Mouse (Mus musculus): Measurements from ENCODE around the gene Mob1a. TPM values are rescaled to one million over a fixed set of nuclear protein-coding genes. Genes with fewer than 3 reads are reported as not detected.

The Mob1a gene
- total and polyA plus RNA-seq, 3 experiments, result 57.0 to 120 (median 74.7) TPM

DNA sequence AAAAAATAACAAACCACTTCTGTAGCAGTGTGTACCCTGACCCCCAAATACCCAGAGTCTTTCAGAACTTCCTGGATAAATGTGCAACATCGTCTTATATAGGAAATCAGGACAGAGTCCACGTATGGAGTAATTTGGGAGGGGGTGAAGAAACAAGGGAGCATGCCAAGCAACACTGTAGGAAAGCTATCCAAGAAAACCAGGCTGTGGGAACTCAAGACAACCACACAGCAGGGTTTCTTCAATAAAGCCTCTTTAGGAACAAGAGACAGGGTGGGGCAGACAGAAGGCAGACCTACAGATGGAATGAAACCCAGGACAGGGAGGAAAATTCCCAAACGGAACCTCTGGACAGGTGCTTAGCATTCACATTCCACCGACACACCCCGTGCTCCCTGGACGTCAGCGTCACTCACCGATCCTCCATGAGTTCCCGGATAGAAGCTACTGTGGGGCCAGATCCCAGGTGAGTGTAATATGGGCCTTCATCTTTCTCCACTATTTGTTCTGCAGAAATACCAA, 59.8 kb downstream of the Mob1a start:
- Histone ChIP-seq H3K9ac (ENCODE audit: control insufficient read depth, low read depth, low read length, poor library complexity, severe bottlenecking) (no peak overlapping the region), H3K27ac (ENCODE audit: control insufficient read depth, low read depth, low read length) (no peak overlapping the region), H3K79me2 (ENCODE audit: control insufficient read depth, insufficient read depth, low read length, poor library complexity) (peaks cover 6% of the 10 kb centered on the region), H3K4me3 (ENCODE audit: control insufficient read depth in 1 of 2, insufficient read depth in 1 of 2, low read depth in 2 of 2, low read length in 2 of 2) (no peak overlapping the region), H3K36me3 (ENCODE audit: control insufficient read depth in 1 of 2, insufficient read depth in 2 of 2, low read length in 2 of 2) (peaks cover 0 to 16% of the 10 kb centered on the region in 2 experiments; a peak in 2 of 4 replicates), H3K4me1 (ENCODE audit: control insufficient read depth in 1 of 2, insufficient read depth in 2 of 2, low read length in 2 of 2) (peaks cover 0 to 4% of the 10 kb centered on the region in 2 experiments; a peak in 2 of 4 replicates), H3K27me3 (ENCODE audit: control insufficient read depth in 1 of 2, insufficient read depth in 2 of 2, low read length in 2 of 2) (no peaks in the 10 kb centered on the region), H3K9me3 (replicated peaks; ENCODE audit: insufficient read depth, low read length) (no peaks in the 10 kb centered on the region)
- no peak for DNase-seq (ENCODE audit: low read depth, low spot score)
- TF ChIP-seq RCOR1 (IDR thresholded peaks at IDR 0.05; ENCODE audit: low read depth, low read length), result no peak

DNA sequence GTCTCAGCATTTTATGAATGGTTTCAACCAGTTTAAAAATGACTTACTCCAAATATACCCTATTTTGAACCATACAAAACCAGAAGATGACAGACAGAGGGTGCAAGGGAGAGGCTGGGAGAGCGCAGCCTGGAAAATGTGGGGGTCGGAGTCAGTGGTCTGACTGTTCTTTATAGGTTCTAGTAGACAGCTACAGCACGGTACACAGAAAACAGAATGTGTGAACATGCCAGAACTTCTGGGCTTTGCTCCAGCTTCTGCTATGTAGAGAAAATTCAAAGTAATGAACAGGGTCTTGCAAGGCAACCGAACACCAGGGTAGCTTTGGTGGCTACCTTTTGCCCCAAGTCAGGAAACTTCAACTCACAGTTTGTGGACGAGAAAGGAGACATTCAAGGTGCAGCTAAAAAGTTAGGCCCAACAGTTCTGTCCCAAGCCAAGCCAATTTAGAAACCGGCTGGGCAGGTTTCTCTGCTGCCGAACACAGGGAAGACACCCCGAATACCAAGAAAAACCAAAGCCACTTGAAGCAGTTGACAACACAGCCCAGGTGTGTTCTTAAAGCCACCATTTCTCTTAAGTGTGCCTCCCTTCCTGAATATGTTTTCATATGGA, 66.5 kb downstream of the Mob1a start:
- H3K9me3 ChIP-seq (replicated peaks; ENCODE audit: insufficient read depth, low read length), result no peaks in the 10 kb centered on the region
- no peaks in the 10 kb centered on the region for H3K27me3 ChIP-seq (ENCODE audit: control insufficient read depth in 1 of 2, insufficient read depth in 2 of 2, low read length in 2 of 2)
- H3K36me3 ChIP-seq (ENCODE audit: control insufficient read depth in 1 of 2, insufficient read depth in 2 of 2, low read length in 2 of 2), result peaks cover 0 to 22% of the 10 kb centered on the region in 2 experiments; a peak in 2 of 4 replicates
- no peaks in the 10 kb centered on the region for H3K4me1 ChIP-seq (ENCODE audit: control insufficient read depth in 1 of 2, insufficient read depth in 2 of 2, low read length in 2 of 2)
- no peak overlapping the region for H3K4me3 ChIP-seq (ENCODE audit: control insufficient read depth in 1 of 2, insufficient read depth in 1 of 2, low read depth in 2 of 2, low read length in 2 of 2)
- peaks cover 7% of the 10 kb centered on the region for H3K79me2 ChIP-seq (ENCODE audit: control insufficient read depth, insufficient read depth, low read length, poor library complexity)
- H3K9ac ChIP-seq (ENCODE audit: control insufficient read depth, low read depth, low read length, poor library complexity, severe bottlenecking), result no peak overlapping the region
- H3K27ac ChIP-seq (ENCODE audit: control insufficient read depth, low read depth, low read length), result no peak overlapping the region
- no peak for DNase-seq (ENCODE audit: low read depth, low spot score)
- TF ChIP-seq ZNF384 (IDR thresholded peaks at IDR 0.05; ENCODE audit: low read depth, low read length), result no peak
- TF ChIP-seq TAL1 (IDR thresholded peaks at IDR 0.05; ENCODE audit: low read length), result no peak
- TF ChIP-seq EP300 (IDR thresholded peaks at IDR 0.05; ENCODE audit: low read depth in 1 of 2, low read length in 2 of 2), result no peak
- TF ChIP-seq USF1 (IDR thresholded peaks at IDR 0.05; ENCODE audit: low read depth, low read length), result no peak
- TF ChIP-seq KAT2A (conservative IDR thresholded peaks at IDR 0.05; ENCODE audit: low read depth, low read length), result no peak
- TF ChIP-seq GATA1 (IDR thresholded peaks at IDR 0.05; ENCODE audit: low read depth, low read length), result no peak
- TF ChIP-seq MEF2A (IDR thresholded peaks at IDR 0.05; ENCODE audit: extremely low read depth, insufficient replicate concordance, low read depth, low read length, poor library complexity, severe bottlenecking), result no peak
- no peak for TF ChIP-seq MXI1 (IDR thresholded peaks at IDR 0.05; ENCODE audit: low read depth, low read length)
- TF ChIP-seq JUND (IDR thresholded peaks at IDR 0.05; ENCODE audit: low read depth, low read length), result no peak
- no peak for TF ChIP-seq E2F4 (IDR thresholded peaks at IDR 0.05; ENCODE audit: borderline replicate concordance, low read depth, low read length)
- no peak for TF ChIP-seq RCOR1 (IDR thresholded peaks at IDR 0.05; ENCODE audit: low read depth, low read length)

Other genes with a start within 250 kb of the Mob1a start
- gene Pcgf1, start 248.1 kb upstream of the Mob1a start, total RNA-seq (2012; rRNA removed), result 18.2 and 19.2 TPM in 2 replicates
- gene Pcgf1, start 248.1 kb upstream of the Mob1a start, polyA plus RNA-seq (2012; ENCODE audit: insufficient read depth in 1 of 2, insufficient read length in 2 of 2, low read depth in 1 of 2, low replicate concordance in 2 of 2, missing spikeins in 1 of 2), result 10 to 100 TPM in 1 of 2 experiments, not detected in 1; 25.2 TPM
- 0.23 and 0.58 TPM in 2 replicates for gene Lbx2, start 239.6 kb upstream of the Mob1a start, total RNA-seq (2012; rRNA removed)
- under 1 TPM in 1 of 2 experiments, not detected in 1; 0.85 TPM for gene Lbx2, start 239.6 kb upstream of the Mob1a start, polyA plus RNA-seq (2012; ENCODE audit: insufficient read depth in 1 of 2, insufficient read length in 2 of 2, low read depth in 1 of 2, low replicate concordance in 2 of 2, missing spikeins in 1 of 2)
- gene Ccdc142, start 224.4 kb upstream of the Mob1a start, total RNA-seq (2012; rRNA removed), result 3.2 and 5.1 TPM in 2 replicates
- gene Ccdc142, start 224.4 kb upstream of the Mob1a start, polyA plus RNA-seq (2012; ENCODE audit: insufficient read depth in 1 of 2, insufficient read length in 2 of 2, low read depth in 1 of 2, low replicate concordance in 2 of 2, missing spikeins in 1 of 2), result 1 to 10 TPM in 1 of 2 experiments, not detected in 1; 2.2 TPM
- 2.2 and 2.5 TPM in 2 replicates for gene Gm42688, start 224.4 kb upstream of the Mob1a start, total RNA-seq (2012; rRNA removed)
- gene Gm42688, start 224.4 kb upstream of the Mob1a start, polyA plus RNA-seq (2012; ENCODE audit: insufficient read depth in 1 of 2, insufficient read length in 2 of 2, low read depth in 1 of 2, low replicate concordance in 2 of 2, missing spikeins in 1 of 2), result 1 to 10 TPM in 1 of 2 experiments, not detected in 1; 4.8 TPM
- gene Mrpl53, start 217.0 kb upstream of the Mob1a start, total RNA-seq (2012; rRNA removed), result 91.3 and 93.7 TPM in 2 replicates
- gene Mrpl53, start 217.0 kb upstream of the Mob1a start, polyA plus RNA-seq (2012; ENCODE audit: insufficient read depth in 1 of 2, insufficient read length in 2 of 2, low read depth in 1 of 2, low replicate concordance in 2 of 2, missing spikeins in 1 of 2), result 10 to 100 TPM in 1 of 2 experiments, not detected in 1; 63.8 TPM
- gene Mogs, start 210.5 kb upstream of the Mob1a start, total RNA-seq (2012; rRNA removed), result 167 and 209 TPM in 2 replicates
- 100 to 1,000 TPM in 1 of 2 experiments, not detected in 1; 150 TPM for gene Mogs, start 210.5 kb upstream of the Mob1a start, polyA plus RNA-seq (2012; ENCODE audit: insufficient read depth in 1 of 2, insufficient read length in 2 of 2, low read depth in 1 of 2, low replicate concordance in 2 of 2, missing spikeins in 1 of 2)
- gene Wbp1, start 204.5 kb upstream of the Mob1a start, total RNA-seq (2012; rRNA removed), result 35.0 and 42.4 TPM in 2 replicates
- 10 to 100 TPM in 1 of 2 experiments, not detected in 1; 72.8 TPM for gene Wbp1, start 204.5 kb upstream of the Mob1a start, polyA plus RNA-seq (2012; ENCODE audit: insufficient read depth in 1 of 2, insufficient read length in 2 of 2, low read depth in 1 of 2, low replicate concordance in 2 of 2, missing spikeins in 1 of 2)
- gene Ino80b, start 200.6 kb upstream of the Mob1a start, total RNA-seq (2012; rRNA removed), result 25.8 and 30.6 TPM in 2 replicates
- 10 to 100 TPM in 1 of 2 experiments, not detected in 1; 40.9 TPM for gene Ino80b, start 200.6 kb upstream of the Mob1a start, polyA plus RNA-seq (2012; ENCODE audit: insufficient read depth in 1 of 2, insufficient read length in 2 of 2, low read depth in 1 of 2, low replicate concordance in 2 of 2, missing spikeins in 1 of 2)
- gene Rtkn, start 190.6 kb upstream of the Mob1a start, total RNA-seq (2012; rRNA removed), result 5.2 and 5.4 TPM in 2 replicates
- gene Rtkn, start 190.6 kb upstream of the Mob1a start, polyA plus RNA-seq (2012; ENCODE audit: insufficient read depth in 1 of 2, insufficient read length in 2 of 2, low read depth in 1 of 2, low replicate concordance in 2 of 2, missing spikeins in 1 of 2), result 1 to 10 TPM in 1 of 2 experiments, not detected in 1; 8.3 TPM
- gene Wdr54, start 169.6 kb upstream of the Mob1a start, total RNA-seq (2012; rRNA removed), result 3.2 and 3.4 TPM in 2 replicates
- gene Wdr54, start 169.6 kb upstream of the Mob1a start, polyA plus RNA-seq (2012; ENCODE audit: insufficient read depth in 1 of 2, insufficient read length in 2 of 2, low read depth in 1 of 2, low replicate concordance in 2 of 2, missing spikeins in 1 of 2), result 1 to 10 TPM in 1 of 2 experiments, not detected in 1; 4.6 TPM
- 0.15 and 0.23 TPM in 2 replicates for gene 1700003E16Rik, start 169.6 kb upstream of the Mob1a start, total RNA-seq (2012; rRNA removed)
- gene 1700003E16Rik, start 169.6 kb upstream of the Mob1a start, polyA plus RNA-seq (2012; ENCODE audit: insufficient read depth in 1 of 2, insufficient read length in 2 of 2, low read depth in 1 of 2, low replicate concordance in 2 of 2, missing spikeins in 1 of 2), result under 1 TPM in 1 of 2 experiments, not detected in 1; 0.50 TPM
- gene Dctn1, start 160.1 kb upstream of the Mob1a start, total RNA-seq (2012; rRNA removed), result 21.9 and 23.3 TPM in 2 replicates
- 10 to 100 TPM in 1 of 2 experiments, not detected in 1; 81.9 TPM for gene Dctn1, start 160.1 kb upstream of the Mob1a start, polyA plus RNA-seq (2012; ENCODE audit: insufficient read depth in 1 of 2, insufficient read length in 2 of 2, low read depth in 1 of 2, low replicate concordance in 2 of 2, missing spikeins in 1 of 2)
- 0.04 and 0.07 TPM in 2 replicates for gene Slc4a5, start 106.2 kb upstream of the Mob1a start, total RNA-seq (2012; rRNA removed)
- gene Slc4a5, start 106.2 kb upstream of the Mob1a start, polyA plus RNA-seq (2012; ENCODE audit: insufficient read depth in 1 of 2, insufficient read length in 2 of 2, low read depth in 1 of 2, low replicate concordance in 2 of 2, missing spikeins in 1 of 2), result not detected
- gene Mthfd2, start 108 bp upstream of the Mob1a start, total RNA-seq (2012; rRNA removed), result 80.5 and 155 TPM in 2 replicates
- 100 to 1,000 TPM; 219 to 558 TPM for gene Mthfd2, start 108 bp upstream of the Mob1a start, polyA plus RNA-seq (2012; ENCODE audit: insufficient read depth in 1 of 2, insufficient read length in 2 of 2, low read depth in 1 of 2, low replicate concordance in 2 of 2, missing spikeins in 1 of 2)
- gene Bola3, start 23.1 kb downstream of the Mob1a start, total RNA-seq (2012; rRNA removed), result 48.3 and 55.2 TPM in 2 replicates
- gene Bola3, start 23.1 kb downstream of the Mob1a start, polyA plus RNA-seq (2012; ENCODE audit: insufficient read depth in 1 of 2, insufficient read length in 2 of 2, low read depth in 1 of 2, low replicate concordance in 2 of 2, missing spikeins in 1 of 2), result 100 to 1,000 TPM in 1 of 2 experiments, not detected in 1; 211 TPM
- 11.0 and 11.6 TPM in 2 replicates for gene Tet3, start 133.1 kb downstream of the Mob1a start, total RNA-seq (2012; rRNA removed)
- 10 to 100 TPM; 22.9 to 35.3 TPM for gene Tet3, start 133.1 kb downstream of the Mob1a start, polyA plus RNA-seq (2012; ENCODE audit: insufficient read depth in 1 of 2, insufficient read length in 2 of 2, low read depth in 1 of 2, low replicate concordance in 2 of 2, missing spikeins in 1 of 2)
- gene Dguok, start 181.0 kb downstream of the Mob1a start, total RNA-seq (2012; rRNA removed), result 12.6 and 13.4 TPM in 2 replicates
- 10 to 100 TPM in 1 of 2 experiments, not detected in 1; 21.0 TPM for gene Dguok, start 181.0 kb downstream of the Mob1a start, polyA plus RNA-seq (2012; ENCODE audit: insufficient read depth in 1 of 2, insufficient read length in 2 of 2, low read depth in 1 of 2, low replicate concordance in 2 of 2, missing spikeins in 1 of 2)
- 0.27 TPM in 1 of 2 replicates, not detected in the other for gene Actg2, start 210.2 kb downstream of the Mob1a start, total RNA-seq (2012; rRNA removed)
- gene Actg2, start 210.2 kb downstream of the Mob1a start, polyA plus RNA-seq (2012; ENCODE audit: insufficient read depth in 1 of 2, insufficient read length in 2 of 2, low read depth in 1 of 2, low replicate concordance in 2 of 2, missing spikeins in 1 of 2), result under 1 TPM in 1 of 2 experiments, not detected in 1; 0.07 TPM
- gene Stambp, start 246.7 kb downstream of the Mob1a start, total RNA-seq (2012; rRNA removed), result 4.0 and 4.8 TPM in 2 replicates
- 10 to 100 TPM in 1 of 2 experiments, not detected in 1; 18.3 TPM for gene Stambp, start 246.7 kb downstream of the Mob1a start, polyA plus RNA-seq (2012; ENCODE audit: insufficient read depth in 1 of 2, insufficient read length in 2 of 2, low read depth in 1 of 2, low replicate concordance in 2 of 2, missing spikeins in 1 of 2)

Measured in MEL (cell line).